Mouse (Mus musculus): Measurements from ENCODE around the gene Nek11.
"Not testable (repeated sequence)": the region's sequence is repeated elsewhere in the genome, so short reads cannot be mapped to it uniquely, and the experiment has no call there.

The Nek11 gene

GRCm38 (mm10) chr9:105139204-105139603, 256.1 kb downstream of the Nek11 start:
- DNase-seq (ENCODE audit: low spot score): no peak

- no peak for DNase-seq (ENCODE audit: low spot score)
These were observed 258.9 kb downstream of the Nek11 start for GRCm38 (mm10) chr9:105136404-105136803.

DNA sequence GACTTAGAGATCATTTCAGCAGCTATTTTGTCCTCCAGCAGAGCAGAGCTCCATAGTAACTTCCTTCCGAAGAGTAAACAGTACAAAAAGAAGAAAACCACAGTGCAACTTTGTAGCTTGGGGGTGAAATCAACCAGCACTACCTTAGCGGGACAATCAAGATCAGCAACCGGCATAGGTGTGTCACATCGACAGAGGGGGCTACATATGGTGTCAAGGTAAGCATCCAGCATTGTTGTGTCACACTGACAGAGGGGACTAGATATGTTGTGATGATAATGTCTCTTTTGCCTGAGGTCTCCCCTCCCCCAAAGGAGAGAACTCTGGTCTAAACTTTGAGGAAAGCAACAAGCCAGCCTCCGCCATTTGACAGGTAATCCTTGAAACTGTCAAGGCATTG, 260.8 kb downstream of the Nek11 start:
- DNase-seq (ENCODE audit: low spot score): no peak

DNA sequence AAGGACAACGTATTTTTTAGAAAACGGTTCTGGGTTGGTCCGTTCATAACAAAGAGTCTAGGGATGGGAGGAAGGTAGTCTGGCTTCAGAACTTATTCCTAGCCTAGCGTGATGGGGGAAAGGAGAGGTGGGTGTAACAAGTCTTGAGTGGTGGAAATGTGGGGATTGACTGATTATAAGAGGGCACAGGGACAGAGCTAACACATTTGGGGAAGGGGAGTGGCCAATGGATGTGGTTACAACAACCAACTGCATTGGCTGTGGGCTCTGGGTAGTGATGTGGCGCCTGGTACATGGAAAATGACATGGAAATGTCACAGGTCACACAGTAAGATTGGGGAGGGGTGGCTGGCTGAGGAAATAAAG, 263.3 kb downstream of the Nek11 start:
- DNase-seq (ENCODE audit: low spot score): peak; percentile 10

DNA sequence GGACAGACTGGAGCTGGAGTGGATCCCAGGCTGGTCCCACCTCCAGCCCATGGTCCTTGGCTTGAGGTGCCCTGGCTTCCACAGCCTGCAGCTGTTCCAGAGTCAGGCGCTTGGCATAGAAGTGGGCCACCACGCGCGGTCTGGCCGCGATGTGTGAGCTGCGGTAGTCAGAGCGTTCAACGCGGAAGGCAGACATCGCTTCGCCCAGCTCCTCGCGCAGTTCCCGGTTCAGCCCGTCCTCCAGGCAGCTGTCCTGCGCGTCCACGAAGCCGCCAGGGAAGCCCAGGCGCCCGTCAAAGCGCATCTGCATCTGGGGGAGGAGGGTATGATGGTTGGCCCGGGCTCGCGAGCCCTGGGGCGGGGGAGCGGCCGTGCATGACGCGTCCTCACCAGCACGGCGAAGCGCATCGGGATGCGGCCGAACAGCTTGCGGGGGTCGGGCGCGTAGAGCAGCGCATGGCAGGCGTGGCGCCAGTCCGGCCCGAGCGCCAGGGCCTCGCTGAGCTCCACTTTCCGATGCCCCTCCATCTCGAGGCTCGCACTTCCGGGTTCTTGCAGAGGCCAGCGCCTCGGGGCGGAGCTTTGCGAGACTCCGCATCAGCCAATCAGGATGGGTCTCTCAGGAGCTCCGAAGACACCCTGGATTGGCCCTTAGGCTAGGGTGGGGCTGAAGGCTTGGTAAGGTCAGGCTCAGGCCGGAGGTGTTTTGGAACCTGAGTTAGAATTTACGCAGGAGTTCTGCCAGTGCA, 263.9 kb downstream of the Nek11 start, which contains the start of gene Nudt16:
TSS of gene Nudt16 (minus strand) at position 572 of the 749 bp plus-strand sequence.
- peak; percentile 78 for DNase-seq (ENCODE audit: low spot score)

DNA sequence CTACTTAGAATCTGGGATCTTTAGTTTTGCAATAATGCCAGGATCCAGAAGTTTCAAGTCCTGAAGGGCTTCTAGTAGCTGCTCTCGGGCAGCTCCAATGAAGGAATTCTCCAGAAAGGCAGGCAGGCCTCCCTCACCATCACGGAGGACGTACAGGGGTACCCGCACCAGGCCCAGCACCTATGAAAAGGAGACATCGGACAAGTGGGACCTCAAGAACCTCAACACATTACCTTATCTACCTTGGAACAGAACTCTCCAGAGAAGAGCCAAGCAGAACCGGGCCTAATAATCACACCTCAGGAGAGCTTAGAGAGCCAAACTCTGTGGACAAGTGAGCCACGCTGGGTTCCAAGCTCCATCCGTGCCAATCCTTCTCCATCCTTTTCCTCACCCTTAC, 265.0 kb downstream of the Nek11 start:
- DNase-seq (ENCODE audit: low spot score): no peak

DNA sequence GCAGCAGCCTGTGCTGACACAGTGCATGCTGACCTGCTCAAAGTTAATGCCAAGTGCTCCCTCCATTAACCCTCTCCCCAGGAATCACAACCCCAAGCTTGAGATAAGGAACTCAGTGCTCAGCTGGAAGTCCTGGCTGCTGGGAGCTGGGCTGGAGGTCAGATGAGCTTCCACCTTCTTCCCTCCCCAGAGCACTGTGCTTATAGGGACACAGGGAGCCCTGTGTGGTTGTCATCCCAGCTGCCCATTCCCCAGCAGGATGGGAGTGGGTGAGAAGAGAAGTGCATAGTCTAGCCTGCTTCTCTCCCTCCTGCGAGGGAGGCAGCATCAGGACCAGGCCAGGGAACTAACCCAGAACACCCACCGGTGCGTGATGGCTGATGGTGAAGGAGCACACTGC, 270.1 kb downstream of the Nek11 start:
- DNase-seq (ENCODE audit: low spot score): not testable (repeated sequence)

All from adipocyte (in vitro differentiated cells).